Mouse (Mus musculus): ENCODE data around the gene Olfr993. TPM values are rescaled to one million over a fixed set of nuclear protein-coding genes. Genes with fewer than 3 reads are reported as not detected.

Olfr993 gene
- polyA plus RNA-seq (2012; rRNA removed) (not detected in 2 replicates), polyA plus RNA-seq (2014; fragmentation: Nextera tagmentation; extraction: Ambion mirVana) (not detected in 2 replicates)

- no peaks in the 10 kb centered on the region for H3K36me3 ChIP-seq (replicated peaks; ENCODE audit: control insufficient read depth, insufficient read depth, low read depth)
Observed at GRCm38 (mm10) chr2:85414777-85415176, at the start of gene Olfr993. Gene Olfr993, minus strand, starts transcription at chr2:85414877.

GRCm38 (mm10) chr2:85443539-85443938 is 28.9 kb upstream of the Olfr993 start, which contains the start of gene Olfr995:
Gene Olfr995, minus strand, starts transcription at chr2:85443639.
- DNase-seq (ENCODE audit: low read depth in 3 of 3, low spot score in 3 of 3) (no peak), ATAC-seq (ENCODE audit: insufficient read depth) (no peak)
- H3K27ac ChIP-seq = no peak within 1 kb of the TSS
- 19% methylated on average over 1 of the region's 1 CpGs for WGBS (ENCODE audit: insufficient replicate concordance)
- no peaks in the 10 kb centered on the region for H3K36me3 ChIP-seq (replicated peaks; ENCODE audit: control insufficient read depth, insufficient read depth, low read depth)
- no peak within 1 kb of the TSS for H3K9ac ChIP-seq (replicated peaks)
- TF ChIP-seq CTCF (IDR thresholded peaks at IDR 0.05; ENCODE audit: low read depth) (no peak), EP300 (IDR thresholded peaks at IDR 0.05; ENCODE audit: low read depth) (no peak)
- no peak within 1 kb of the TSS for H3K4me2 ChIP-seq (ENCODE audit: low read depth)
- H3K4me1 ChIP-seq (replicated peaks; ENCODE audit: control insufficient read depth in 2 of 2, insufficient read depth in 2 of 2, low read length in 1 of 2) = no peaks in the 10 kb centered on the region
- no peaks in the 10 kb centered on the region for H3K27me3 ChIP-seq (ENCODE audit: control insufficient read depth, insufficient read depth, low read length)
- no peaks in the 10 kb centered on the region for H3K9me3 ChIP-seq (ENCODE audit: control insufficient read depth, low read length)
- H3K4me3 ChIP-seq (ENCODE audit: insufficient read depth in 1 of 2, low read depth in 2 of 2, low read length in 2 of 2) = no peak within 1 kb of the TSS

More at GRCm38 (mm10) chr2:85414777-85415176, at the start of gene Olfr993:
- Histone ChIP-seq H3K4me2 (ENCODE audit: low read depth) (no peak within 1 kb of the TSS), H3K4me1 (replicated peaks; ENCODE audit: control insufficient read depth in 2 of 2, insufficient read depth in 2 of 2, low read length in 1 of 2) (no peaks in the 10 kb centered on the region), H3K27me3 (ENCODE audit: control insufficient read depth, insufficient read depth, low read length) (no peaks in the 10 kb centered on the region), H3K4me3 (ENCODE audit: insufficient read depth in 1 of 2, low read depth in 2 of 2, low read length in 2 of 2) (no peak within 1 kb of the TSS), H3K9me3 (ENCODE audit: control insufficient read depth, low read length) (no peaks in the 10 kb centered on the region), H3K27ac (no peak within 1 kb of the TSS), H3K9ac (replicated peaks) (no peak within 1 kb of the TSS)
- TF ChIP-seq EP300 (IDR thresholded peaks at IDR 0.05; ENCODE audit: low read depth) = no peak
- no peak for TF ChIP-seq CTCF (IDR thresholded peaks at IDR 0.05; ENCODE audit: low read depth)
- ATAC-seq (ENCODE audit: insufficient read depth) (no peak), DNase-seq (ENCODE audit: low read depth in 3 of 3, low spot score in 3 of 3) (no peak)

- H3K9me3 ChIP-seq (ENCODE audit: control insufficient read depth, low read length) = no peaks in the 10 kb centered on the region
- TF ChIP-seq EP300 (IDR thresholded peaks at IDR 0.05; ENCODE audit: low read depth) (no peak), CTCF (IDR thresholded peaks at IDR 0.05; ENCODE audit: low read depth) (no peak)
- no peak overlapping the region for H3K4me3 ChIP-seq (ENCODE audit: insufficient read depth in 1 of 2, low read depth in 2 of 2, low read length in 2 of 2)
- H3K27ac ChIP-seq = no peak overlapping the region
- no peak overlapping the region for H3K9ac ChIP-seq (replicated peaks)
- DNase-seq (ENCODE audit: low read depth in 3 of 3, low spot score in 3 of 3) (no peak), ATAC-seq (ENCODE audit: insufficient read depth) (no peak)
- H3K36me3 ChIP-seq (replicated peaks; ENCODE audit: control insufficient read depth, insufficient read depth, low read depth) = no peaks in the 10 kb centered on the region
- no peak overlapping the region for H3K4me2 ChIP-seq (ENCODE audit: low read depth)
- H3K4me1 ChIP-seq (replicated peaks; ENCODE audit: control insufficient read depth in 2 of 2, insufficient read depth in 2 of 2, low read length in 1 of 2) = no peaks in the 10 kb centered on the region
- no peaks in the 10 kb centered on the region for H3K27me3 ChIP-seq (ENCODE audit: control insufficient read depth, insufficient read depth, low read length)
Observed at GRCm38 (mm10) chr2:85442546-85442945, 27.9 kb upstream of the Olfr993 start.

- H3K36me3 ChIP-seq (replicated peaks; ENCODE audit: control insufficient read depth, insufficient read depth, low read depth) = no peaks in the 10 kb centered on the region
- H3K9me3 ChIP-seq (ENCODE audit: control insufficient read depth, low read length) = no peaks in the 10 kb centered on the region
- no peak within 1 kb of the TSS for H3K27ac ChIP-seq
- no peak within 1 kb of the TSS for H3K4me3 ChIP-seq (ENCODE audit: insufficient read depth in 1 of 2, low read depth in 2 of 2, low read length in 2 of 2)
- no peak for DNase-seq (ENCODE audit: low read depth in 3 of 3, low spot score in 3 of 3)
- no peak for ATAC-seq (ENCODE audit: insufficient read depth)
- no peak for TF ChIP-seq EP300 (IDR thresholded peaks at IDR 0.05; ENCODE audit: low read depth)
- TF ChIP-seq CTCF (IDR thresholded peaks at IDR 0.05; ENCODE audit: low read depth) = no peak
- H3K4me1 ChIP-seq (replicated peaks; ENCODE audit: control insufficient read depth in 2 of 2, insufficient read depth in 2 of 2, low read length in 1 of 2) = no peaks in the 10 kb centered on the region
- no peaks in the 10 kb centered on the region for H3K27me3 ChIP-seq (ENCODE audit: control insufficient read depth, insufficient read depth, low read length)
- WGBS (ENCODE audit: insufficient replicate concordance) = 67% methylated on average over 3 of the region's 3 CpGs
- no peak within 1 kb of the TSS for H3K4me2 ChIP-seq (ENCODE audit: low read depth)
- H3K9ac ChIP-seq (replicated peaks) = no peak within 1 kb of the TSS
Observed at GRCm38 (mm10) chr2:85436351-85436750, 21.7 kb upstream of the Olfr993 start, which contains the start of gene Olfr994. Gene Olfr994, minus strand, starts transcription at chr2:85436451.

- no peak overlapping the region for H3K27ac ChIP-seq
- no peaks in the 10 kb centered on the region for H3K4me1 ChIP-seq (replicated peaks; ENCODE audit: control insufficient read depth in 2 of 2, insufficient read depth in 2 of 2, low read length in 1 of 2)
- no peaks in the 10 kb centered on the region for H3K36me3 ChIP-seq (replicated peaks; ENCODE audit: control insufficient read depth, insufficient read depth, low read depth)
- no peak for ATAC-seq (ENCODE audit: insufficient read depth)
- no peak for DNase-seq (ENCODE audit: low read depth in 3 of 3, low spot score in 3 of 3)
- no peaks in the 10 kb centered on the region for H3K9me3 ChIP-seq (ENCODE audit: control insufficient read depth, low read length)
- no peak overlapping the region for H3K4me3 ChIP-seq (ENCODE audit: insufficient read depth in 1 of 2, low read depth in 2 of 2, low read length in 2 of 2)
- 51% methylated on average over 1 of the region's 1 CpGs for WGBS (ENCODE audit: insufficient replicate concordance)
- no peak overlapping the region for H3K4me2 ChIP-seq (ENCODE audit: low read depth)
- H3K9ac ChIP-seq (replicated peaks) = no peak overlapping the region
- TF ChIP-seq EP300 (IDR thresholded peaks at IDR 0.05; ENCODE audit: low read depth) (no peak), CTCF (IDR thresholded peaks at IDR 0.05; ENCODE audit: low read depth) (no peak)
- H3K27me3 ChIP-seq (ENCODE audit: control insufficient read depth, insufficient read depth, low read length) = no peaks in the 10 kb centered on the region
Observed at GRCm38 (mm10) chr2:85425893-85426292, 11.2 kb upstream of the Olfr993 start.
